Mouse (Mus musculus): ENCODE results near the gene Sh3tc1. TPM values are rescaled to one million over a fixed set of nuclear protein-coding genes. Genes with fewer than 3 reads are reported as not detected.

The Sh3tc1 gene
- polyA plus RNA-seq, 1 experiment from 2014 or later = 6.5 TPM

- 81% methylated on average over 1 of the region's 1 CpGs for WGBS
- H3K4me1 ChIP-seq = no peaks in the 10 kb centered on the region
- no peaks in the 10 kb centered on the region for H3K27me3 ChIP-seq (replicated peaks)
- no peak overlapping the region for H3K9ac ChIP-seq
- H3K36me3 ChIP-seq = no peaks in the 10 kb centered on the region
- no peaks in the 10 kb centered on the region for H3K9me3 ChIP-seq
- no peak overlapping the region for H3K4me3 ChIP-seq (replicated peaks)
- ATAC-seq (ENCODE audit: insufficient read depth, low FRiP score, low read depth) = no peak
- H3K27ac ChIP-seq = no peak overlapping the region
- H3K4me2 ChIP-seq = no peak overlapping the region
Observed at GRCm38 (mm10) chr5:35750026-35750425, 10.2 kb upstream of the Sh3tc1 start.

GRCm38 (mm10) chr5:35749416-35749815, 9.6 kb upstream of the Sh3tc1 start:
- Histone ChIP-seq H3K27ac (no peak overlapping the region), H3K4me1 (no peaks in the 10 kb centered on the region), H3K4me3 (replicated peaks) (no peak overlapping the region), H3K9ac (no peak overlapping the region), H3K36me3 (no peaks in the 10 kb centered on the region), H3K4me2 (no peak overlapping the region), H3K9me3 (no peaks in the 10 kb centered on the region), H3K27me3 (replicated peaks) (no peaks in the 10 kb centered on the region)
- 54% methylated on average over 3 of the region's 3 CpGs for WGBS
- ATAC-seq (ENCODE audit: insufficient read depth, low FRiP score, low read depth) = no peak

GRCm38 (mm10) chr5:35746910-35747309, 7.1 kb upstream of the Sh3tc1 start:
- no peak for ATAC-seq (ENCODE audit: insufficient read depth, low FRiP score, low read depth)
- no peaks in the 10 kb centered on the region for H3K27me3 ChIP-seq (replicated peaks)
- 25% methylated on average over 4 of the region's 4 CpGs for WGBS

GRCm38 (mm10) chr5:35745406-35745805, 5.6 kb upstream of the Sh3tc1 start:
- peaks cover 8% of the 10 kb centered on the region for H3K4me1 ChIP-seq
- H3K4me3 ChIP-seq (replicated peaks) = no peak overlapping the region
- 83% methylated on average over 5 of the region's 5 CpGs for WGBS

More at GRCm38 (mm10) chr5:35746910-35747309, 7.1 kb upstream of the Sh3tc1 start:
- H3K36me3 ChIP-seq = no peaks in the 10 kb centered on the region
- no peak overlapping the region for H3K4me3 ChIP-seq (replicated peaks)
- no peak overlapping the region for H3K4me2 ChIP-seq
- no peaks in the 10 kb centered on the region for H3K9me3 ChIP-seq
- no peak overlapping the region for H3K27ac ChIP-seq
- no peak overlapping the region for H3K9ac ChIP-seq
- no peaks in the 10 kb centered on the region for H3K4me1 ChIP-seq

GRCm38 (mm10) chr5:35743990-35744722, 4.4 kb upstream of the Sh3tc1 start:
- peaks cover 18% of the 10 kb centered on the region for H3K4me1 ChIP-seq
- H3K36me3 ChIP-seq = no peaks in the 10 kb centered on the region
- H3K27me3 ChIP-seq (replicated peaks) = no peaks in the 10 kb centered on the region; the same call in 1 of the 2 replicates
- H3K27ac ChIP-seq = no peak overlapping the region
- H3K4me3 ChIP-seq (replicated peaks) = no peak overlapping the region
- H3K9ac ChIP-seq = no peak overlapping the region
- 76% methylated on average over 7 of the region's 7 CpGs for WGBS
- ATAC-seq (ENCODE audit: insufficient read depth, low FRiP score, low read depth) = no peak
- no peaks in the 10 kb centered on the region for H3K9me3 ChIP-seq
- H3K4me2 ChIP-seq = no peak overlapping the region

More at GRCm38 (mm10) chr5:35745406-35745805, 5.6 kb upstream of the Sh3tc1 start:
- H3K27ac ChIP-seq = no peak overlapping the region
- H3K9me3 ChIP-seq = no peaks in the 10 kb centered on the region
- H3K9ac ChIP-seq = no peak overlapping the region
- no peaks in the 10 kb centered on the region for H3K36me3 ChIP-seq
- no peaks in the 10 kb centered on the region; the same call in 1 of the 2 replicates for H3K27me3 ChIP-seq (replicated peaks)
- ATAC-seq (ENCODE audit: insufficient read depth, low FRiP score, low read depth) = no peak
- H3K4me2 ChIP-seq = no peak overlapping the region

- WGBS = 67% methylated on average over 8 of the region's 8 CpGs
Observed at GRCm38 (mm10) chr5:35743238-35743951, 3.6 kb upstream of the Sh3tc1 start.

GRCm38 (mm10) chr5:35741225-35741820, 1.5 kb upstream of the Sh3tc1 start:
- ATAC-seq (ENCODE audit: insufficient read depth, low FRiP score, low read depth) = no peak

More at GRCm38 (mm10) chr5:35743238-35743951, 3.6 kb upstream of the Sh3tc1 start:
- Histone ChIP-seq H3K9ac (no peak overlapping the region), H3K36me3 (no peaks in the 10 kb centered on the region), H3K9me3 (no peaks in the 10 kb centered on the region), H3K4me1 (peaks cover 20% of the 10 kb centered on the region), H3K4me3 (replicated peaks) (no peak overlapping the region), H3K27me3 (replicated peaks) (no peaks in the 10 kb centered on the region; the same call in 1 of the 2 replicates), H3K4me2 (no peak overlapping the region), H3K27ac (no peak overlapping the region)
- no peak for ATAC-seq (ENCODE audit: insufficient read depth, low FRiP score, low read depth)

GRCm38 (mm10) chr5:35740716-35741115, 929 bp upstream of the Sh3tc1 start:
- Histone ChIP-seq H3K9me3 (no peaks in the 10 kb centered on the region), H3K27me3 (replicated peaks) (no peaks in the 10 kb centered on the region; the same call in 1 of the 2 replicates), H3K4me3 (replicated peaks) (no peak overlapping the region), H3K9ac (no peak overlapping the region), H3K4me2 (no peak overlapping the region), H3K36me3 (no peaks in the 10 kb centered on the region), H3K4me1 (peaks cover 25% of the 10 kb centered on the region), H3K27ac (peak overlapping the region; percentile 54; the same call in 1 of the 2 replicates)
- ATAC-seq (ENCODE audit: insufficient read depth, low FRiP score, low read depth) = no peak
- WGBS = 17% methylated on average over 10 of the region's 10 CpGs

More at GRCm38 (mm10) chr5:35741225-35741820, 1.5 kb upstream of the Sh3tc1 start:
- Histone ChIP-seq H3K36me3 (no peaks in the 10 kb centered on the region), H3K27ac (no peak overlapping the region), H3K4me1 (peaks cover 25% of the 10 kb centered on the region), H3K9me3 (no peaks in the 10 kb centered on the region), H3K27me3 (replicated peaks) (no peaks in the 10 kb centered on the region; the same call in 1 of the 2 replicates), H3K9ac (no peak overlapping the region), H3K4me3 (replicated peaks) (no peak overlapping the region), H3K4me2 (no peak overlapping the region)
- 44% methylated on average over 13 of the region's 13 CpGs for WGBS

GRCm38 (mm10) chr5:35739005-35739404, 782 bp downstream of the Sh3tc1 start:
- H3K9me3 ChIP-seq = no peaks in the 10 kb centered on the region
- WGBS = 97% methylated on average over 2 of the region's 2 CpGs
- H3K4me3 ChIP-seq (replicated peaks) = no peak overlapping the region
- H3K4me2 ChIP-seq = peak overlapping the region; percentile 24; the same call in 1 of the 2 replicates
- no peaks in the 10 kb centered on the region; the same call in 1 of the 2 replicates for H3K27me3 ChIP-seq (replicated peaks)
- peaks cover 25% of the 10 kb centered on the region for H3K4me1 ChIP-seq
- peak overlapping the region; percentile 54; the same call in 1 of the 2 replicates for H3K27ac ChIP-seq
- no peak for ATAC-seq (ENCODE audit: insufficient read depth, low FRiP score, low read depth)
- no peak overlapping the region for H3K9ac ChIP-seq
- H3K36me3 ChIP-seq = no peaks in the 10 kb centered on the region

GRCm38 (mm10) chr5:35737231-35737901, 2.4 kb downstream of the Sh3tc1 start:
- peak; percentile 3; the same call in 1 of the 2 replicates for ATAC-seq (ENCODE audit: insufficient read depth, low FRiP score, low read depth)
- Histone ChIP-seq H3K4me2 (no peak overlapping the region), H3K9ac (no peak overlapping the region), H3K27me3 (replicated peaks) (no peaks in the 10 kb centered on the region; the same call in 1 of the 2 replicates), H3K4me1 (peaks cover 25% of the 10 kb centered on the region), H3K9me3 (no peaks in the 10 kb centered on the region), H3K27ac (no peak overlapping the region), H3K36me3 (no peaks in the 10 kb centered on the region), H3K4me3 (replicated peaks) (no peak overlapping the region)
- 66% methylated on average over 20 of the region's 20 CpGs for WGBS

- Histone ChIP-seq H3K9ac (no peak overlapping the region), H3K4me1 (peaks cover 14% of the 10 kb centered on the region), H3K36me3 (no peaks in the 10 kb centered on the region), H3K4me2 (no peak overlapping the region), H3K4me3 (replicated peaks) (no peak overlapping the region), H3K27me3 (replicated peaks) (no peaks in the 10 kb centered on the region), H3K27ac (no peak overlapping the region), H3K9me3 (no peaks in the 10 kb centered on the region)
- ATAC-seq (ENCODE audit: insufficient read depth, low FRiP score, low read depth) = no peak
- 74% methylated on average over 2 of the region's 2 CpGs for WGBS
Observed at GRCm38 (mm10) chr5:35733523-35733922, 6.3 kb downstream of the Sh3tc1 start.

Data from stomach, embryonic 15.5 days (tissue).